Mouse (Mus musculus): Measurements from ENCODE around the gene Shroom3. TPM values are rescaled to one million over a fixed set of nuclear protein-coding genes. Genes with fewer than 3 reads are reported as not detected.

Gene Shroom3
- polyA plus RNA-seq, 1 experiment from 2014 or later, result 15.2 TPM

DNA sequence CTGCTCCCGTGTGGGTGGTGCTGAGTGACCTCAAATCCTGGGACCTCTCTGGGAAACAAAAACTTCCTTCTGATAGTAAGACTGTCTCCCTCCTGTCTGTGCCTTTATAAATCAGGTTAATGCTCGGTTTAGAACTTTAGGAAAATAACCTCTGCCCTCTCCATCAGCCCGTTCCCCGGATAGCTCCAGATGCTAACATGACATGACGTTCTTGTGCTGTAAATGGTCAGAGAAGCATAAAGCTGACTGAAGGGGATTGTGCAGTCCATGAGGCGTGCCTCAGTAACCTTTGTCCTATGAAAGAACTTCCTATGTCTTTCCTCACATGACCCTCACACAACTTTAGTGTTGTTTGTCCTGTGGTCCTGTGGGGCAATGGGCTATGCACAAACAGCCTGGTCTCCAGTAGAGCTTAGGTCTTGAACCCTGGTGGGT lies 84.6 kb downstream of the Shroom3 start:
- ATAC-seq (replicated peaks; ENCODE audit: low FRiP score) (no peak), DNase-seq (ENCODE audit: low spot score) (no peak)
- no peak overlapping the region for H3K4me2 ChIP-seq (ENCODE audit: low read depth, low read length, severe bottlenecking)
- H3K36me3 ChIP-seq (ENCODE audit: control insufficient read depth, insufficient read depth, low read length), result no peaks in the 10 kb centered on the region
- 79% methylated on average over 6 of the region's 6 CpGs for WGBS
- H3K27me3 ChIP-seq (ENCODE audit: control insufficient read depth, insufficient read depth, low read length), result no peaks in the 10 kb centered on the region
- no peaks in the 10 kb centered on the region for H3K4me1 ChIP-seq (replicated peaks; ENCODE audit: control insufficient read depth, insufficient read depth, low read length)
- no peak overlapping the region for H3K27ac ChIP-seq (ENCODE audit: low read depth, low read length)
- no peaks in the 10 kb centered on the region for H3K9me3 ChIP-seq (ENCODE audit: control insufficient read depth, low read length)
- H3K9ac ChIP-seq (ENCODE audit: low read length), result no peak overlapping the region
- no peak overlapping the region for H3K4me3 ChIP-seq (ENCODE audit: low read depth, low read length)

DNA sequence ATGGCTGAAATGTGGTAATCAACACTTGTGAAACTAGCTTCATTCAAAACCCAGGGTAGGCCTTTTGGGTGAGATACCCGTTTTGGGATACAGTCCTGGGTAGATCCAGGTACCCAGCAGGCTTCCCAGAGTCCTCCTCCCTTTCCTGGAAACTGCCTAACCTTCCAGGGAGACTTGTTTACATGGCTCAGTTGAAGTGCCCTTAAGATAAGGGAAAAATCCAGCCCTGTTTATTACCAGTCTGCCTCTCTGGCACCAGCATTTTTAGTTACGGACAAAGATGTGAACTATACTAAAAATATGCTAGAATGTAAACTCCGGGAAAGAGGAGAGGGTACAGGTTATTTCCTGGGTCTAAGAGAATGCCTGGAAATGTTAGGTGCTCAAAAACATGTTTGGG lies 90.6 kb downstream of the Shroom3 start:
- Histone ChIP-seq H3K27me3 (ENCODE audit: control insufficient read depth, insufficient read depth, low read length) (no peaks in the 10 kb centered on the region), H3K4me2 (ENCODE audit: low read depth, low read length, severe bottlenecking) (no peak overlapping the region), H3K9me3 (ENCODE audit: control insufficient read depth, low read length) (no peaks in the 10 kb centered on the region), H3K4me1 (replicated peaks; ENCODE audit: control insufficient read depth, insufficient read depth, low read length) (no peaks in the 10 kb centered on the region), H3K36me3 (ENCODE audit: control insufficient read depth, insufficient read depth, low read length) (no peaks in the 10 kb centered on the region), H3K9ac (ENCODE audit: low read length) (no peak overlapping the region), H3K27ac (ENCODE audit: low read depth, low read length) (no peak overlapping the region), H3K4me3 (ENCODE audit: low read depth, low read length) (no peak overlapping the region)
- ATAC-seq (replicated peaks; ENCODE audit: low FRiP score) (no peak), DNase-seq (ENCODE audit: low spot score) (no peak)
- WGBS, result 87% methylated on average over 3 of the region's 3 CpGs

DNA sequence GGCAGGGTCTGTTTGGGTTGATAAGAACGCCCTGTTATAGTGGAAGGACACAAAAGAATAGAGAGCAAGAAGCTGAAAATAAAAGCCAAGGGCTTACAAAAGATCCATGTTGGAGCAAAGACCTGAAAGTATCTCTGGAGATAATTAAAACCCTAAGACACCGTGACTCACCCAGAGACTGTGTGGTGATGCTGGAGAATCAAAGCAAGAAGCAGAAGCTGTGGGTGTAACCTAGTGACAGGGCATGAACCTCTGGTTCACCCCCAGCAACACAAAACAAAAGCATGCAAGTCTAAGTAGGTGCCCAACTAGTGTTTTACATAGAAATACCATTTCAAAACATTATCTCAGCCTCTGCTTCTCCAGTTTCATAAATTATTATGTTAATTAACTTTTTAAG lies 91.2 kb downstream of the Shroom3 start:
- WGBS, result 65% methylated on average over 2 of the region's 2 CpGs
- Histone ChIP-seq H3K4me1 (replicated peaks; ENCODE audit: control insufficient read depth, insufficient read depth, low read length) (no peaks in the 10 kb centered on the region), H3K9me3 (ENCODE audit: control insufficient read depth, low read length) (no peaks in the 10 kb centered on the region), H3K27me3 (ENCODE audit: control insufficient read depth, insufficient read depth, low read length) (no peaks in the 10 kb centered on the region), H3K27ac (ENCODE audit: low read depth, low read length) (no peak overlapping the region), H3K36me3 (ENCODE audit: control insufficient read depth, insufficient read depth, low read length) (no peaks in the 10 kb centered on the region), H3K9ac (ENCODE audit: low read length) (no peak overlapping the region), H3K4me3 (ENCODE audit: low read depth, low read length) (no peak overlapping the region), H3K4me2 (ENCODE audit: low read depth, low read length, severe bottlenecking) (no peak overlapping the region)
- no peak for ATAC-seq (replicated peaks; ENCODE audit: low FRiP score)
- no peak for DNase-seq (ENCODE audit: low spot score)

DNA sequence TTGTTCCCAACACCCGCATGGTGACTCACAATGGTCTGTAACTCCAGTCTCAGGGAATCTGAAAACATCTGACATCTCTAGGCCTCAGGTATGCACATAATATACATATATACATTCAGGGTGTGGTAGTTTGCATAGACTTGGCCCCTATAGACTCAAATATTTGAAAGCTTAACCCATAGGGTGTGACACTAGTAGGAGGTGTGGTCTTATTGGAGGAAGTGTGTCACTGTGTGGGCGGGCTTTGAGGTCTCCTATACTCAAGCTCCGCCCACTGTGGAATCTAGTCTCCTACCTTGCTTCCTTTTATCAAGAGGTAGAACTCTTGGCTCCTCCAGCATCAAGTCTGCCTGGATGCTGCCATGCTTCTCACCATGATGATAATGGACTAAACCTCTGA lies 91.7 kb downstream of the Shroom3 start:
- Histone ChIP-seq H3K4me1 (replicated peaks; ENCODE audit: control insufficient read depth, insufficient read depth, low read length) (no peaks in the 10 kb centered on the region), H3K27ac (ENCODE audit: low read depth, low read length) (no peak overlapping the region), H3K36me3 (ENCODE audit: control insufficient read depth, insufficient read depth, low read length) (no peaks in the 10 kb centered on the region), H3K4me3 (ENCODE audit: low read depth, low read length) (no peak overlapping the region), H3K4me2 (ENCODE audit: low read depth, low read length, severe bottlenecking) (no peak overlapping the region), H3K9me3 (ENCODE audit: control insufficient read depth, low read length) (no peaks in the 10 kb centered on the region), H3K9ac (ENCODE audit: low read length) (no peak overlapping the region), H3K27me3 (ENCODE audit: control insufficient read depth, insufficient read depth, low read length) (no peaks in the 10 kb centered on the region)
- 88% methylated on average over 3 of the region's 3 CpGs for WGBS
- ATAC-seq (replicated peaks; ENCODE audit: low FRiP score) (no peak), DNase-seq (ENCODE audit: low spot score) (no peak)

DNA sequence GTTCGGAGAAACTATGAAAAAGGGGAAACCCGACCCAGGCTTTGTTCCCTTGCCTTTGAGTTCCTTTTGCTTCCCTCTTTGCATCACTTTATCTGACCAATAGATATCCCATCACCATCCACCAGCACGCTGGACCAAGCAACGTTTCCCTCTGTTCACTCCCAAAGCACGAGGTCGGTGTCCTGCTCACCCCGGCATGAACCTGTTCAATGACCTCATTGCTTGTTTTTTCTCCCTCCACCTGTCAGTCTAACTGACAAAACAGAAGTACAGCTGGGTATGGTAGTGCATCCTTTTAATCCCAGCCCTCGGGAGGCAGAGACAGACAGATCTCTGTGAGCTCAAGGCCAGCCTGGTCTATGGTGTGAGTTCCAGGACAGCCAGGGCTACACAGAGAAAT lies 95.2 kb downstream of the Shroom3 start:
- Histone ChIP-seq H3K27me3 (ENCODE audit: control insufficient read depth, insufficient read depth, low read length) (no peaks in the 10 kb centered on the region), H3K4me3 (ENCODE audit: low read depth, low read length) (no peak overlapping the region), H3K9me3 (ENCODE audit: control insufficient read depth, low read length) (no peaks in the 10 kb centered on the region; the same call in 1 of the 2 replicates), H3K9ac (ENCODE audit: low read length) (no peak overlapping the region), H3K36me3 (ENCODE audit: control insufficient read depth, insufficient read depth, low read length) (no peaks in the 10 kb centered on the region), H3K4me1 (replicated peaks; ENCODE audit: control insufficient read depth, insufficient read depth, low read length) (no peaks in the 10 kb centered on the region), H3K4me2 (ENCODE audit: low read depth, low read length, severe bottlenecking) (no peak overlapping the region), H3K27ac (ENCODE audit: low read depth, low read length) (no peak overlapping the region)
- DNase-seq (ENCODE audit: low spot score) (no peak), ATAC-seq (replicated peaks; ENCODE audit: low FRiP score) (no peak)
- 74% methylated on average over 8 of the region's 8 CpGs for WGBS

DNA sequence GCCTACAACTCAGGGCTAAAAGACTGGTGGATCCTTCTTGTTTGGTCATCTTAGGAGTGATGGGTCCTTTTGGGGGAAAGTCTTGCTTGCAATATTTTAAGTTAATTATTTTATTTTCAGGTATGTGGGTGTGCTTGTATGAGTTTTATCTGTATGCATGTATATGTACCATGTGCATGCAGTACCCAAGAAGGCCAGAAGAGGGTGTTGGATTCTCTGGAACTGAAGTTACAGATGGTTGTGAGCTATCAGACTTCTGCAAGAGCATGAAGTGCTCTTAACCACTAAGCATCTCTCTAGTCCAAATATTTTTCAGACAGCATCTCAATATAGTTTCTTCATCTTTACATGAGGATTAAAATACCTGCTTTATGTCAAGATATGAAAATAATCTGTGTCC lies 97.8 kb downstream of the Shroom3 start:
- H3K9me3 ChIP-seq (ENCODE audit: control insufficient read depth, low read length), result no peaks in the 10 kb centered on the region; the same call in 1 of the 2 replicates
- DNase-seq (ENCODE audit: low spot score), result no peak
- 0 out of 2 replicates have a peak, but pooled peaks cover 1% of the 10 kb centered on the region for H3K4me1 ChIP-seq (replicated peaks; ENCODE audit: control insufficient read depth, insufficient read depth, low read length)
- no peak overlapping the region for H3K4me2 ChIP-seq (ENCODE audit: low read depth, low read length, severe bottlenecking)
- H3K9ac ChIP-seq (ENCODE audit: low read length), result no peak overlapping the region
- no peaks in the 10 kb centered on the region for H3K36me3 ChIP-seq (ENCODE audit: control insufficient read depth, insufficient read depth, low read length)
- H3K4me3 ChIP-seq (ENCODE audit: low read depth, low read length), result no peak overlapping the region
- no peak overlapping the region for H3K27ac ChIP-seq (ENCODE audit: low read depth, low read length)
- H3K27me3 ChIP-seq (ENCODE audit: control insufficient read depth, insufficient read depth, low read length), result no peaks in the 10 kb centered on the region
- ATAC-seq (replicated peaks; ENCODE audit: low FRiP score), result no peak

DNA sequence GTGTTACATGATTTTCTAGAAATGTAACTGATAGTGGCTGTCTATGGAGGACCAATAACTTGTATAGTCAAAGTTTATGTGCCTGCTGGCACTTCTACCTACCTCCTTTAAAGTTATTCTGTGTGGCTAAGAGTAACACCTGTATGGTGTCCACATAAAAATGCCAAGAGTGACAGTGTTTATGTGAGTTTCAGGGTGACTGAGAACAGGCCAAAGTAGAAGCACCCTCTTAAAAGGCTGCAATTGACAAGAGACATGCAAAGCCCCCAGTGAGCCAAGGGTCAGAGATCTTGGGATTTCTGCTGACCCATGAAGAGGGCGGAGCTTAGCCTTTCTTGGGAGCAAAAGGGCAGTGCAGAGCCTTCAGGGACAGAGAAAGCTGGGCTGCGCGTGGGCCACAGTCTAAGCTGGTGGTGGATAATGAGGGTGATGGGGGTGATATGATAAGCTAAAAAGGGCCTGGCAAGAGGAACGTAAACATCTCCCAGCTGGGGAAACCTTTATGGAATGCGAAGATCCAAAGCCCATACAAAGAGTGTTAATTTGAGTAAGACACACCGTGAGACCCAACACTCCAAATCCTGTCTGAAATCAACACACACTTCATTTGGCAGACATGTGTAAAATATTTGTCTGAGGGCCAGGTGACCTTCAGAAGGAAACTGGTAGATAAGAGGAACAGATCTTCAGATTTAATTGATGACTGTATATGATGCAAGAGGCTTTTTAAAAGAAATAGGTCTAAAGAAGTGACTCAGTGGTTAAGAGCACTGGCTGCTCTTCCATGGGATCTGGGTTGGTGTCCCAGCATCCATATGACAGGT lies 101.0 kb downstream of the Shroom3 start:
- Histone ChIP-seq H3K27me3 (ENCODE audit: control insufficient read depth, insufficient read depth, low read length) (no peaks in the 10 kb centered on the region), H3K27ac (ENCODE audit: low read depth, low read length) (no peak overlapping the region), H3K9me3 (ENCODE audit: control insufficient read depth, low read length) (no peaks in the 10 kb centered on the region; the same call in 1 of the 2 replicates), H3K36me3 (ENCODE audit: control insufficient read depth, insufficient read depth, low read length) (no peaks in the 10 kb centered on the region), H3K4me1 (replicated peaks; ENCODE audit: control insufficient read depth, insufficient read depth, low read length) (0 out of 2 replicates have a peak, but pooled peaks cover 1% of the 10 kb centered on the region), H3K9ac (ENCODE audit: low read length) (no peak overlapping the region), H3K4me3 (ENCODE audit: low read depth, low read length) (no peak overlapping the region), H3K4me2 (ENCODE audit: low read depth, low read length, severe bottlenecking) (no peak overlapping the region)
- 32% methylated on average over 6 of the region's 6 CpGs for WGBS
- ATAC-seq (replicated peaks; ENCODE audit: low FRiP score), result no peak
- no peak for DNase-seq (ENCODE audit: low spot score)

DNA sequence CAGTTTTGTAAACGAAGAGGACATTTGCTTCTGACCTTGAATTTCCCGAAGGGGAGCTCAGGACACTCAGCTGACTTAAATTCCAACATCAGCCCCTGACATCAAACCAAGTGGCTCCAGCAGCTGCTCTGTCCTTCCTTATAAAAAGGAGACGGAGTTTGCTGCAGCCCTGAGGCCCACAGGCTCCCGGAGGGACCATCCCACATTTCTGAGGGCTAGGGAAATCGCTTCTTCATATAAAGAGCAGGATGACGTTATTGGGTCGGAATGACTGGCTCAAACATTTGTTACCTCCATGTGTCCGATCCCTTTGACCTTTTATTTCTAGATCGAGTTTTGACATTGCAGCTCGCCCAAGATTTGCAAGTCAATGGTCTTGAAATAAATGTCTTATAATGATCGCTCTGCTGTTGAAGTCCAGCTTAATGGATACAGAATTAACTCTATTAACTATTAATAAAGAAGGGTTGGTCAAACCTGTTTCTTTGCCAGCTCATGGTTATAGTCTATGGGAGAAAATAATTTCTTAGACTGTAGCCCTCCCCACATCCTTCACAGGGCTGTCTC lies 102.7 kb downstream of the Shroom3 start:
- H3K9me3 ChIP-seq (ENCODE audit: control insufficient read depth, low read length), result no peaks in the 10 kb centered on the region; the same call in 1 of the 2 replicates
- H3K36me3 ChIP-seq (ENCODE audit: control insufficient read depth, insufficient read depth, low read length), result no peaks in the 10 kb centered on the region
- H3K9ac ChIP-seq (ENCODE audit: low read length), result no peak overlapping the region
- no peak overlapping the region for H3K4me3 ChIP-seq (ENCODE audit: low read depth, low read length)
- H3K4me2 ChIP-seq (ENCODE audit: low read depth, low read length, severe bottlenecking), result no peak overlapping the region
- no peak for ATAC-seq (replicated peaks; ENCODE audit: low FRiP score)
- no peaks in the 10 kb centered on the region for H3K27me3 ChIP-seq (ENCODE audit: control insufficient read depth, insufficient read depth, low read length)
- H3K4me1 ChIP-seq (replicated peaks; ENCODE audit: control insufficient read depth, insufficient read depth, low read length), result 0 out of 2 replicates have a peak, but pooled peaks cover 1% of the 10 kb centered on the region
- DNase-seq (ENCODE audit: low spot score), result no peak
- H3K27ac ChIP-seq (ENCODE audit: low read depth, low read length), result no peak overlapping the region
- WGBS, result 93% methylated on average over 11 of the region's 11 CpGs
